ENCODE assay signal across 9 mouse cellular contexts in the genomic region with DNA sequence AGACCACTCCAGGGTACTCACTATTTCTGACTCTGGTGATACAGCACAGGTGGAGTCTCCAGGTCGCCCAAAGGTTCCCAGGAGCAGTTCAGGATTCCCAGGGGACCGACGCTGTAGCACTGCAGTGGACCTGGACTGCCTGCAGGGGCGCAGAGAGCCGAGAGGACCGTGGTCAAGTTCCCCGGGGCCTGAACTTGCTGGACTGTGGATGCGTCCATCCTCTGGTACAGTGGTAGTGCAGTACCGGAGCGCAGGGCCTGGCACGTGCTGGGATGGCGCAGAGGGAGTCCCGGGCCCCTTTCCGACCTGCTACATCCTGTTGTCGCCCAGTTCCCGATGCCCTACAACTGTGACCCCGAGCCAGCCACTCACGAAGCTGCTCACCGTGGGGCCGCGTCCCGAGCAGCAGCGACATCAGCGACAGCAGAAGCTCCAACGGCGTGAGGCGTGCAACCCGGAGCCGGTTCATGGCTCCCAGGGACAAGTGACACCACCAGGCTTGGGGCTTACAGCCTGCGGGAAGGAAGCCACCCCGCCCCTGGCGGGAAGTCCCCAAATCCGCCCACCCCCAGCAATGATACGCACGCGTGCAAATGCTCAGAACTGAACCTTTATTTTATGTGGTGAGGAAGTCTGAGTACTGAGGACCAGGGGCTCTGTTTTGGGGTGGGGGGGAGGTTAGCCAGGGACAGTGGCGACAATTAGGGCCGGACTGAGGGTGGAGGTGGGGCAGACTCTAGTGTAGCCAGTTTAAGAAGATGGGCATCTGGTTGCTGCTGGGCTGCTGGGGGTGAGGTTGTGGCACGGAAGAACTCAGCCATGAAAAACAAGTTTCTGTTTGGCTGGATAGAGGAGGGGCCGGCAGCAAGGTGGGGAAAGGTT. TPM values are rescaled to one million over a fixed set of nuclear protein-coding genes. Genes with fewer than 3 reads are reported as not detected.
DNase-seq lines count a peak whose midpoint lies in the region; ATAC-seq and TF ChIP-seq lines count a peak whose summit lies in the region.
"Had no signal": no experiment of that assay in that cellular context is flagged by ENCODE, and none has a peak within 500 bp of the region (broad histone marks: within the 10 kb centered on the region; RNA-seq: fewer than 3 reads in every experiment).

TSS of gene Il27ra (minus strand) at position 524 of the 882 bp plus-strand sequence.

- ATAC-seq in inflammation-experienced regulatory T-cells, adult 6 months = peak; percentile 87
- ATAC-seq in midbrain, postnatal 0 days (ENCODE audit: low FRiP score) = peak; percentile 66; the same call in 1 of the 2 replicates

- H3K36me3 ChIP-seq in liver, adult 2 months (ENCODE audit: control insufficient read depth, insufficient read depth, low read length) = no peaks in the 10 kb centered on the region
- H3K36me3 ChIP-seq in midbrain, postnatal 0 days (ENCODE audit: insufficient read depth, low read length) = no peaks in the 10 kb centered on the region
- H3K36me3 ChIP-seq: G1E had no signal

- H3K79me2 ChIP-seq in liver, adult 2 months (ENCODE audit: control insufficient read depth, insufficient read depth, low read length) = no peaks in the 10 kb centered on the region

- H3K4me1 ChIP-seq in cortical plate, adult 2 months (ENCODE audit: control insufficient read depth, insufficient read depth, low read length) = no peaks in the 10 kb centered on the region
- H3K4me1 ChIP-seq in liver, adult 2 months (ENCODE audit: control insufficient read depth, insufficient read depth, low read length) = no peaks in the 10 kb centered on the region
- peaks cover 4% of the 10 kb centered on the region; the same call in 1 of the 2 replicates for H3K4me1 ChIP-seq in midbrain, postnatal 0 days (ENCODE audit: insufficient read depth, low read length)

- no peaks in the 10 kb centered on the region for H3K9me3 ChIP-seq in midbrain, postnatal 0 days (ENCODE audit: low read length)

- H3K27ac ChIP-seq in cortical plate, adult 2 months (ENCODE audit: insufficient read depth, low read length) = no peak within 1 kb of the TSS
- H3K27ac ChIP-seq in liver, adult 2 months (replicated peaks; ENCODE audit: insufficient read depth, low read depth, low read length) = peak within 1 kb of the TSS; percentile 27; the same call in 1 of the 2 replicates
- H3K27ac ChIP-seq in midbrain, postnatal 0 days (ENCODE audit: low read depth, low read length) = no peak within 1 kb of the TSS

- H3K9ac ChIP-seq in liver, adult 2 months (ENCODE audit: low read depth, low read length) = peak within 1 kb of the TSS; percentile 62
- H3K9ac ChIP-seq in midbrain, postnatal 0 days (replicated peaks; ENCODE audit: low read length, poor library complexity, severe bottlenecking) = 0 out of 2 replicates have a peak within 1 kb of the TSS, but pooled peaks have one; percentile 33

- intact Hi-C loops in gastrocnemius, postnatal 36 days (cut with DNase I) = loop anchor here (5.0 to 10.0 kb wide), 3 partner anchors 140 to 542 kb away; no protein-coding TSS in a partner anchor

- no peak for TF ChIP-seq POLR2A in cortical plate, adult 2 months (IDR thresholded peaks at IDR 0.05; ENCODE audit: extremely low read depth, insufficient read depth, low read length)
- TF ChIP-seq POLR2A in liver, adult 2 months (IDR thresholded peaks at IDR 0.05; ENCODE audit: extremely low read depth, insufficient read depth, low read length) = 0 out of 2 replicates have a peak, but pooled peaks have one; percentile 24

- peak; percentile 35 to 59 for DNase-seq in cerebellum, postnatal 14 days
- no peak for DNase-seq in cerebellum, adult 11 months
- peak; percentile 60 to 64 for DNase-seq in gastrocnemius, postnatal 36 days
- peak; percentile 25 for DNase-seq in liver, adult 2 months (ENCODE audit: extremely low read depth, low read depth, low spot score)
- peak; percentile 76 for DNase-seq in midbrain, postnatal 0 days (ENCODE audit: low spot score)
- DNase-seq in spleen, postnatal 4 days (ENCODE audit: low spot score in 2 of 2) = peak; percentile 49 to 78

- H3K4me3 ChIP-seq in cortical plate, adult 2 months (ENCODE audit: insufficient read depth, low read length) = peak within 1 kb of the TSS; percentile 26; the same call in 1 of the 2 replicates
- H3K4me3 ChIP-seq in liver, adult 2 months (ENCODE audit: insufficient read depth, low read depth, low read length) = peak within 1 kb of the TSS; percentile 64
- H3K4me3 ChIP-seq in midbrain, postnatal 0 days (ENCODE audit: low read depth, low read length) = peak within 1 kb of the TSS; percentile 26

- peak within 1 kb of the TSS; percentile 51 for H3K4me2 ChIP-seq in midbrain, postnatal 0 days (ENCODE audit: low read depth, low read length, poor library complexity, severe bottlenecking)

- WGBS in liver, adult 2 months = 10% methylated on average over 40 of the region's 40 CpGs
- 5% methylated on average over 40 of the region's 40 CpGs for whole genome bisulfite sequencing in midbrain, postnatal 0 days

- H3K27me3 ChIP-seq in liver, adult 2 months (ENCODE audit: control insufficient read depth, insufficient read depth, low read length) = peaks cover 6% of the 10 kb centered on the region
- H3K27me3 ChIP-seq in midbrain, postnatal 0 days (ENCODE audit: insufficient read depth, low read length) = peaks cover 45% of the 10 kb centered on the region

- peak; percentile 49 for TF ChIP-seq CTCF in cortical plate, adult 2 months (IDR thresholded peaks at IDR 0.05; ENCODE audit: extremely low read depth, insufficient read depth, low read length)
- peak; percentile 84 for TF ChIP-seq CTCF in liver, adult 2 months (IDR thresholded peaks at IDR 0.05; ENCODE audit: low read depth, low read length)
- TF ChIP-seq CTCF in midbrain, postnatal 0 days (IDR thresholded peaks at IDR 0.05) = peak; percentile 73

RNA-seq across cellular contexts. Expression of gene Il27ra, which starts in this region (rescaled TPM):
- 0.33 and 0.40 TPM in 2 replicates for polyA plus RNA-seq in cortical plate, adult 2 months (2012; rRNA removed)
- total RNA-seq in gastrocnemius, postnatal 36 days (2021) = under 1 TPM; 0.15 to 0.52 TPM
- 100 to 1,000 TPM; 188 to 350 (median 272) TPM for polyA plus RNA-seq in inflammation-experienced regulatory T-cells, adult 6 months (2017; shearing (Covaris generic))
- 1.4 and 1.5 TPM in 2 replicates for total RNA-seq in liver, adult 2 months (2014; rRNA removed)
- 1.4 and 2.1 TPM in 2 replicates for polyA plus RNA-seq in liver, adult 2 months (2012; rRNA removed)
- total RNA-seq in midbrain, postnatal 0 days (2014; rRNA removed) = 0.71 and 1.1 TPM in 2 replicates
- polyA plus RNA-seq in midbrain, postnatal 0 days (2015; fragmentation: Nextera tagmentation; extraction: Ambion mirVana) = 0.21 and 0.29 TPM in 2 replicates
- total RNA-seq: G1E had no signal
- polyA plus RNA-seq: G1E had no signal

Comparison
In these comparisons a context has a peak if more than half of its experiments do, and no peak if none do; other contexts are left out.
1. RNA of gene Il27ra (polyA plus RNA-seq): 188 to 350 TPM in inflammation-experienced regulatory T-cells, adult 6 months; 1.4 to 2.1 TPM in liver, adult 2 months, 0.33 to 0.40 TPM in cortical plate, adult 2 months and 0.21 to 0.29 TPM in midbrain, postnatal 0 days; every median in the first group is over 10 times any median in the second.
2. Peak in DNase-seq in gastrocnemius, postnatal 36 days; RNA of the gene not detected or under 1 TPM.
3. Peak in every context shown above with its lines, with median percentiles within 50 percentile points of each other: H3K4me3 ChIP-seq and CTCF ChIP-seq.